Mouse (Mus musculus): Measurements from ENCODE around the gene Bmp5. TPM values are rescaled to one million over a fixed set of nuclear protein-coding genes. Genes with fewer than 3 reads are reported as not detected.

Bmp5 gene
- 1.7 and 1.9 TPM in 2 replicates for polyA plus RNA-seq (2012; rRNA removed)

GRCm38 (mm10) chr9:75775129-75775845 lies at the start of gene Bmp5:
Gene Bmp5, plus strand, starts transcription at chr9:75775364.

Other genes with a start within 250 kb of the Bmp5 start
- gene Tmod3, start 215.7 kb upstream of the Bmp5 start, polyA plus RNA-seq (2012; rRNA removed), result 10.3 and 12.1 TPM in 2 replicates
- 0.02 and 0.06 TPM in 2 replicates for gene Tmod2, start 164.0 kb upstream of the Bmp5 start, polyA plus RNA-seq (2012; rRNA removed)
- 1.3 and 1.4 TPM in 2 replicates for gene Lysmd2, start 149.6 kb upstream of the Bmp5 start, polyA plus RNA-seq (2012; rRNA removed)
- 0.05 TPM in 1 of 2 replicates, not detected in the other for gene Scg3, start 91.3 kb upstream of the Bmp5 start, polyA plus RNA-seq (2012; rRNA removed)
- 0.08 and 0.13 TPM in 2 replicates for gene Hmgcll1, start 239.5 kb downstream of the Bmp5 start, polyA plus RNA-seq (2012; rRNA removed)